Mouse (Mus musculus) CH12.LX (cell line): ENCODE data around the gene Ap1m1.

Experiments used
- CTCF ChIP-seq, 2 experiments: IDR thresholded peaks in 1 of 2; conservative IDR thresholded peaks in 1 of 2; 2 replicates each; pipeline ENCODE4 v1.5.1; 2011 to 2012; ENCODE audit warnings: low read depth in 2 of 2, low read length in 2 of 2, improper control_type of control experiment in 1 of 2, inconsistent platforms in 1 of 2, mild to moderate bottlenecking in 1 of 2, moderate library complexity in 1 of 2
- EP300 ChIP-seq: IDR thresholded peaks from 2 replicates; pipeline ENCODE4 v1.6.1; 2011; ENCODE audit warnings: low read length, improper control_type of control experiment
- KAT2A ChIP-seq: IDR thresholded peaks from 2 replicates; pipeline ENCODE4 v1.6.1; 2012; ENCODE audit warnings: low read length, improper control_type of control experiment, inconsistent platforms; ENCODE audit not compliant: insufficient replicate concordance
- NRF1 ChIP-seq: IDR thresholded peaks from 2 replicates; pipeline ENCODE4 v1.6.1; 2014; ENCODE audit warnings: low read depth, mild to moderate bottlenecking, inconsistent platforms, low read length, improper control_type of control experiment, moderate library complexity
- TCF12 ChIP-seq: IDR thresholded peaks from 2 replicates; pipeline ENCODE4 v1.6.1; 2014; ENCODE audit warnings: low read depth, mild to moderate bottlenecking, inconsistent platforms, low read length, improper control_type of control experiment
- USF2 ChIP-seq: conservative IDR thresholded peaks from 2 replicates; pipeline ENCODE4 v1.6.1; 2011; ENCODE audit warnings: low read depth, low read length, improper control_type of control experiment
- ZNF384 ChIP-seq: IDR thresholded peaks from 2 replicates; pipeline ENCODE4 v1.6.1; 2012; ENCODE audit warnings: low read depth, low read length, improper control_type of control experiment, inconsistent platforms

- TF ChIP-seq TCF12: no peak
- no peak for TF ChIP-seq EP300
- TF ChIP-seq USF2: no peak
- no peak for TF ChIP-seq KAT2A
- TF ChIP-seq NRF1: no peak
- TF ChIP-seq ZNF384: no peak
- no peak for TF ChIP-seq CTCF (conservative IDR thresholded peaks at IDR 0.05 in 1 of 2, IDR thresholded peaks at IDR 0.05 in 1 of 2; ENCODE audit: low read depth in 2 of 2, low read length in 2 of 2)
Observed at GRCm38 (mm10) chr8:72277244-72277643, 37.4 kb downstream of the Ap1m1 start.
